Mouse (Mus musculus): ENCODE measurements around the gene Adamtsl3. TPM values are rescaled to one million over a fixed set of nuclear protein-coding genes. Genes with fewer than 3 reads are reported as not detected.

The Adamtsl3 gene
- polyA plus RNA-seq (2015; fragmentation: Nextera tagmentation; extraction: Ambion mirVana): 1.9 and 2.1 TPM in 2 replicates

DNA sequence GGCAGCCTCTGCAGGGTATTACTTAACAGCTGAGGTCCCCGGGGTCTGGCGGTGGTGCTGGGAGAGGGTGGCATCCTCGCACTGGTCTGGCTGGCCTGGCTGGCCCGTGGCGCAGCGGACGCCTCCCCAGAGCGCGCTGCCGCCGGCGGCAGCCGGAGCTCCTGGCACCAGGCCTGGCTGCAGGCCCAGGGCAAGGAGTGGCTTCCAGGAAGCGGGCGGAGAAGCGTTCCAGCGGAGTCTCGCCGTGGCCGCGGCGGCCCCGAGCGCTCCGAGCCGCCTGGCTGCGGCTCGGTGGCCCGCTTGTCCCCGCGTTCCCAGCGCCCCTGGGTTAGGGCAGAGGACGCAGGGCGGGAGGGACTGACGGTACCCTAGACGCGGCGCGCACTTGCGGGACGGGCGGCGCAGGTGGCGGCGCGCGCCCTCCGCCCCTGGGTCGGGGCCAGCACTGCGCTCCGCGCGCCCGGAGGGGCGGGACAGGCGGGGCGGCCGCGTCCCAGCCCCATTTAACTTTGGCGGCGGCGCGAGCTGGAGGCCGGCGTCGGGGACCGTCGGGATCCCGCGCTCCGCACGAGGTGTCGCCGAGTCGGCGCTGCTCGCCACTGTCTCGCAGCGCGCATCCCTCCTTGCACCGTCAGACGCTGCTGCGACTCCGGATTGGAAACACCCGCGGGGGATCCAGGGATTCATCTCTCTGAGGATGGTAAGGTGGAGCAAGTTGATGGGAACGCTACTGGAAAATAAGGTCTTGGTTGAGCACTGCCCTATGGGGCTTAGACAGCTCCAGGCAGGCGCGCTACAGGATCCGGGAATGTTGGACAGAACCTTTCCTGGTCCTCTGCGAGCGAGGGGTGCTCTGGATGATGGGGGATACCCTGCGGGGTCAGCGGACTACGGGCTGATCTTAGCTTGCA lies at the start of gene Adamtsl3:
TSS of gene Adamtsl3 (plus strand) at position 484 of the 911 bp plus-strand sequence.

DNA sequence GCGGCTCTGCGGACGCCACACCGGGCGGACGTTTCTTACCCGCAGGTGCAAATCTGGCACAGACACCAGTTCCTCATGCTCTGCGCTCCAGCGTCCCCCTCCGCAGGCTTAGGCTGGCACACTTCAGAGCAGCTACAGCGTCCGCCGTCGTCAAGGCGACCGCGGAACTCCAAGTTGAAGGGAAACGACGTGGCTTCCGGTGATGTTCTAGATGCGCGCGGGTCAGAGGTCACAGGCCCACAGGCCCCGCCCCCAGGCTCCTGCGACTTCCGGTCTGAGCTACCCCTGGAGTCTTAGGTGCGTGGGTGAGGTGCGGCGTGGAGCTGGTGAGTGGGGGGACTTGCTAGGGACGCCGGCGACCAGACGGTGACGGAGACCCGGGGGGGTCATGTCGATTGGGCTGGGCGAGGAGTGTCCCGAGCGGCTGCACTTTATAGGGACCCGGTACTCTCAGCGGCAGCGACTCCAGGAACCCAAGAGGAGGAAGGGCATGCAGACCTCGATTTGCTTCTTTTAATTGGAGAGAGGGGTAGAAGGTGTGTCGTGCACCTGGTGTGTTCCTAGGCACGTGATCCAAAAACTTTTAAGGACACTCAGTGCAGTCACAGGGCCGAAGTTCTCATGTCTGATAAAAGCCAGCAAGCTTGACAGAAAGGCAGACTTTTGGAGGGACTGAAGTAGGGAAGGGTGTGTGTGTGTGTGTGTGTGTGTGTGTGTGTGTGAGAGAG lies 313.0 kb downstream of the Adamtsl3 start, which contains the start of the genes Saxo2 and Efl1:
TSS of gene Saxo2 (minus strand) at position 176 of the 728 bp plus-strand sequence.
TSS of gene Efl1 (plus strand) at position 262 of the 728 bp plus-strand sequence.

Other genes starting within 250 kb of the Adamtsl3 start
- gene Sh3gl3, start 161.9 kb upstream of the Adamtsl3 start, polyA plus RNA-seq (2015; fragmentation: Nextera tagmentation; extraction: Ambion mirVana): 23.2 and 24.9 TPM in 2 replicates